Mouse (Mus musculus) intestine, embryonic 16.5 days (tissue): Measurements from ENCODE around the gene Sprr2f. TPM values are rescaled to one million over a fixed set of nuclear protein-coding genes. Genes with fewer than 3 reads are reported as not detected.

ENCODE experiments used
- ATAC-seq: fragments of 200-750 bp; cut with Nextera tagmentation; 2 replicates; pipeline ENCODE4 v1.8.0; 2017; ENCODE audit warnings: moderate TSS enrichment, moderate library complexity
- H3K27ac ChIP-seq: fragments of 300-500 bp; sonication (generic); 2 replicates; pipeline ENCODE4 v1.5.1; 2014; ENCODE audit warnings: mild to moderate bottlenecking, low read length
- H3K27me3 ChIP-seq: fragments of 300-500 bp; sonication (generic); replicated peaks from 2 replicates; pipeline ENCODE4 v1.6.1; 2014; ENCODE audit warnings: low read length, control low read depth, mixed read lengths; ENCODE audit not compliant: control insufficient read depth, insufficient read depth
- H3K36me3 ChIP-seq: fragments of 300-500 bp; sonication (generic); 2 replicates; pipeline ENCODE4 v1.6.1; 2014; ENCODE audit warnings: low read length, control low read depth; ENCODE audit not compliant: control insufficient read depth, insufficient read depth
- H3K4me1 ChIP-seq: fragments of 300-500 bp; sonication (generic); 2 replicates; pipeline ENCODE4 v1.6.1; 2014; ENCODE audit warnings: low read length, control low read depth, mixed read lengths; ENCODE audit not compliant: control insufficient read depth, insufficient read depth
- H3K4me2 ChIP-seq: fragments of 300-500 bp; sonication (generic); 2 replicates; pipeline ENCODE4 v1.6.1; 2014; ENCODE audit warnings: low read depth, low read length, control low read depth
- H3K4me3 ChIP-seq: fragments of 300-500 bp; sonication (generic); 2 replicates; pipeline ENCODE4 v1.5.1; 2014; ENCODE audit warnings: mild to moderate bottlenecking, low read length
- H3K9ac ChIP-seq: fragments of 300-500 bp; sonication (generic); 2 replicates; pipeline ENCODE4 v1.6.1; 2014; ENCODE audit warnings: low read depth, low read length
- H3K9me3 ChIP-seq: fragments of 300-500 bp; sonication (generic); 2 replicates; pipeline ENCODE4 v1.6.1; 2016; ENCODE audit warnings: low read length, control low read depth; ENCODE audit not compliant: control insufficient read depth
- WGBS: fragments of 180-500 bp; shearing (Covaris S2); extraction: QIAGEN DNeasy Blood & Tissue Kit; methylation state at CpG from one replicate; pipeline ENCODE4 v1.1.7; 2014; 5-methylcytosine and 5-hydroxymethylcytosine counted together
- polyA plus RNA-seq: library from polyadenylated mRNA; unstranded; fragments of >200 nt; fragmentation: Nextera tagmentation; extraction: Ambion mirVana; gene quantifications from 2 replicates; pipeline ENCODE4 v1.2.1, GENCODE M21; 2015

The Sprr2f gene
- not detected in 2 replicates for polyA plus RNA-seq

- 70% methylated on average over 3 of the region's 3 CpGs for WGBS
- H3K36me3 ChIP-seq: no peaks in the 10 kb centered on the region
- no peak within 1 kb of the TSS for H3K27ac ChIP-seq
- no peaks in the 10 kb centered on the region for H3K9me3 ChIP-seq
- no peak for ATAC-seq
- no peak within 1 kb of the TSS for H3K4me3 ChIP-seq
- H3K4me2 ChIP-seq: no peak within 1 kb of the TSS
- H3K9ac ChIP-seq: no peak within 1 kb of the TSS
- H3K27me3 ChIP-seq: no peaks in the 10 kb centered on the region
- H3K4me1 ChIP-seq: no peaks in the 10 kb centered on the region
Measured at GRCm38 (mm10) chr3:92364887-92365286, at the start of gene Sprr2f. Sprr2f (plus strand) TSS chr3:92365187.

GRCm38 (mm10) chr3:92316320-92316719, 48.7 kb upstream of the Sprr2f start, which contains the start of gene Sprr2b:
Sprr2b (plus strand) TSS chr3:92316620.
- H3K9ac ChIP-seq: no peak within 1 kb of the TSS
- 82% methylated on average over 2 of the region's 2 CpGs for WGBS
- H3K4me3 ChIP-seq: no peak within 1 kb of the TSS
- no peaks in the 10 kb centered on the region for H3K4me1 ChIP-seq
- H3K27ac ChIP-seq: no peak within 1 kb of the TSS
- no peak for ATAC-seq
- H3K9me3 ChIP-seq: no peaks in the 10 kb centered on the region
- no peaks in the 10 kb centered on the region for H3K27me3 ChIP-seq
- H3K36me3 ChIP-seq: no peaks in the 10 kb centered on the region
- no peak within 1 kb of the TSS for H3K4me2 ChIP-seq

GRCm38 (mm10) chr3:92317384-92317783, 47.6 kb upstream of the Sprr2f start:
- Histone ChIP-seq H3K4me2 (no peak overlapping the region), H3K36me3 (no peaks in the 10 kb centered on the region), H3K27me3 (no peaks in the 10 kb centered on the region), H3K9me3 (no peaks in the 10 kb centered on the region), H3K4me1 (no peaks in the 10 kb centered on the region), H3K4me3 (no peak overlapping the region), H3K27ac (no peak overlapping the region), H3K9ac (no peak overlapping the region)
- 86% methylated on average over 2 of the region's 2 CpGs for WGBS
- no peak for ATAC-seq

GRCm38 (mm10) chr3:92336278-92336677, 28.7 kb upstream of the Sprr2f start:
- Histone ChIP-seq H3K4me3 (no peak overlapping the region), H3K4me2 (no peak overlapping the region), H3K36me3 (no peaks in the 10 kb centered on the region), H3K9ac (no peak overlapping the region), H3K9me3 (no peaks in the 10 kb centered on the region), H3K27me3 (no peaks in the 10 kb centered on the region), H3K4me1 (no peaks in the 10 kb centered on the region), H3K27ac (no peak overlapping the region)
- ATAC-seq: peak; percentile 90
- WGBS: 62% methylated on average over 1 of the region's 1 CpGs

- ATAC-seq: no peak
- no peak within 1 kb of the TSS for H3K4me2 ChIP-seq
- no peaks in the 10 kb centered on the region for H3K9me3 ChIP-seq
- no peak within 1 kb of the TSS for H3K4me3 ChIP-seq
- 91% methylated on average over 5 of the region's 5 CpGs for WGBS
- no peaks in the 10 kb centered on the region for H3K27me3 ChIP-seq
- no peaks in the 10 kb centered on the region for H3K36me3 ChIP-seq
- no peak within 1 kb of the TSS for H3K27ac ChIP-seq
- no peak within 1 kb of the TSS for H3K9ac ChIP-seq
- H3K4me1 ChIP-seq: no peaks in the 10 kb centered on the region
Measured at GRCm38 (mm10) chr3:92338840-92339239, 26.1 kb upstream of the Sprr2f start, which contains the start of gene Sprr2d. Sprr2d (plus strand) TSS chr3:92339140.

- WGBS: 82% methylated on average over 2 of the region's 2 CpGs
- Histone ChIP-seq H3K36me3 (no peaks in the 10 kb centered on the region), H3K27me3 (no peaks in the 10 kb centered on the region), H3K9me3 (no peaks in the 10 kb centered on the region), H3K4me1 (no peaks in the 10 kb centered on the region), H3K9ac (no peak within 1 kb of the TSS), H3K4me2 (no peak within 1 kb of the TSS), H3K27ac (no peak within 1 kb of the TSS), H3K4me3 (no peak within 1 kb of the TSS)
- ATAC-seq: no peak
Measured at GRCm38 (mm10) chr3:92351843-92352242, 13.1 kb upstream of the Sprr2f start, which contains the start of gene Sprr2e. Sprr2e (plus strand) TSS chr3:92352143.

GRCm38 (mm10) chr3:92361619-92362018, 3.4 kb upstream of the Sprr2f start:
- Histone ChIP-seq H3K4me1 (no peaks in the 10 kb centered on the region), H3K27me3 (no peaks in the 10 kb centered on the region), H3K27ac (no peak overlapping the region), H3K36me3 (no peaks in the 10 kb centered on the region), H3K9ac (no peak overlapping the region), H3K9me3 (no peaks in the 10 kb centered on the region), H3K4me3 (no peak overlapping the region), H3K4me2 (no peak overlapping the region)
- ATAC-seq: no peak

GRCm38 (mm10) chr3:92373613-92374012, 8.6 kb downstream of the Sprr2f start:
- WGBS: 66% methylated on average over 2 of the region's 2 CpGs
- no peak overlapping the region for H3K4me3 ChIP-seq
- no peaks in the 10 kb centered on the region for H3K27me3 ChIP-seq
- no peak overlapping the region for H3K4me2 ChIP-seq
- H3K27ac ChIP-seq: no peak overlapping the region
- no peaks in the 10 kb centered on the region for H3K9me3 ChIP-seq
- H3K9ac ChIP-seq: no peak overlapping the region
- no peaks in the 10 kb centered on the region for H3K4me1 ChIP-seq
- no peak for ATAC-seq
- H3K36me3 ChIP-seq: no peaks in the 10 kb centered on the region

GRCm38 (mm10) chr3:92385385-92385784, 20.4 kb downstream of the Sprr2f start, which contains the start of gene Sprr2h:
Sprr2h (plus strand) TSS chr3:92385685.
- Histone ChIP-seq H3K4me1 (no peaks in the 10 kb centered on the region), H3K9me3 (no peaks in the 10 kb centered on the region), H3K27me3 (no peaks in the 10 kb centered on the region), H3K36me3 (no peaks in the 10 kb centered on the region), H3K27ac (no peak within 1 kb of the TSS), H3K4me3 (no peak within 1 kb of the TSS), H3K9ac (no peak within 1 kb of the TSS), H3K4me2 (no peak within 1 kb of the TSS)
- 86% methylated on average over 1 of the region's 1 CpGs for WGBS
- ATAC-seq: no peak

- 57% methylated on average over 1 of the region's 1 CpGs for WGBS
- Histone ChIP-seq H3K4me2 (no peak overlapping the region), H3K4me1 (no peaks in the 10 kb centered on the region), H3K27me3 (no peaks in the 10 kb centered on the region), H3K36me3 (no peaks in the 10 kb centered on the region), H3K4me3 (no peak overlapping the region), H3K9ac (no peak overlapping the region), H3K9me3 (no peaks in the 10 kb centered on the region), H3K27ac (no peak overlapping the region)
- no peak for ATAC-seq
Measured at GRCm38 (mm10) chr3:92394301-92394700, 29.3 kb downstream of the Sprr2f start.
